Mouse (Mus musculus) heart, embryonic 14.5 days (tissue): Measurements from ENCODE around the gene Mrm3. TPM values are rescaled to one million over a fixed set of nuclear protein-coding genes. Genes with fewer than 3 reads are reported as not detected.
A peak's percentile ranks its signal among the peaks of the same experiment; 100 is the strongest.

Experiments used
- ATAC-seq: fragments of 200-750 bp; cut with Nextera tagmentation; 2 replicates; pipeline ENCODE4 v1.8.0; 2017; ENCODE audit warnings: low read depth, moderate TSS enrichment; ENCODE audit not compliant: insufficient number of reproducible peaks, insufficient read depth, low FRiP score
- H3K27ac ChIP-seq, 2 experiments: fragments of 200-500 bp in 1 of 2; fragments of 300-500 bp in 1 of 2; sonication (generic) in 1 of 2; replicated peaks in 1 of 2; 2 replicates each; pipeline ENCODE4 v1.5.1; 2012 to 2014; ENCODE audit warnings: low read depth in 2 of 2, low read length in 2 of 2, control low read depth in 1 of 2, mild to moderate bottlenecking in 1 of 2, mixed read lengths in 1 of 2; ENCODE audit not compliant: control insufficient read depth in 1 of 2, insufficient read depth in 1 of 2
- H3K27me3 ChIP-seq: fragments of 300-500 bp; sonication (generic); 2 replicates; pipeline ENCODE4 v1.6.1; 2014; ENCODE audit warnings: mild to moderate bottlenecking, low read length, control low read depth; ENCODE audit not compliant: control insufficient read depth, insufficient read depth
- H3K36me3 ChIP-seq: fragments of 300-500 bp; sonication (generic); 2 replicates; pipeline ENCODE4 v1.6.1; 2014; ENCODE audit warnings: mild to moderate bottlenecking, control low read depth, low read length, mixed read lengths; ENCODE audit not compliant: control insufficient read depth, insufficient read depth
- H3K4me1 ChIP-seq, 2 experiments: fragments of 200-500 bp in 1 of 2; fragments of 300-500 bp in 1 of 2; sonication (generic) in 1 of 2; 2 replicates each; pipeline ENCODE4 v1.6.1; 2012 to 2014; ENCODE audit warnings: low read length in 2 of 2, control low read depth in 1 of 2, mixed read lengths in 1 of 2; ENCODE audit not compliant: control insufficient read depth in 2 of 2, insufficient read depth in 2 of 2
- H3K4me2 ChIP-seq: fragments of 300-500 bp; sonication (generic); 2 replicates; pipeline ENCODE4 v1.6.1; 2014; ENCODE audit warnings: mild to moderate bottlenecking, low read length
- H3K4me3 ChIP-seq, 2 experiments: fragments of 200-500 bp in 1 of 2; fragments of 300-500 bp in 1 of 2; sonication (generic) in 1 of 2; 2 replicates each; pipeline ENCODE4 v1.5.1; 2012 to 2014; ENCODE audit warnings: low read length in 2 of 2, mild to moderate bottlenecking in 2 of 2, control low read depth in 1 of 2, low read depth in 1 of 2, moderate library complexity in 1 of 2; ENCODE audit not compliant: control insufficient read depth in 1 of 2, insufficient read depth in 1 of 2
- H3K9ac ChIP-seq: fragments of 300-500 bp; sonication (generic); 2 replicates; pipeline ENCODE4 v1.6.1; 2014; ENCODE audit warnings: mild to moderate bottlenecking, low read length
- H3K9me3 ChIP-seq: fragments of 300-500 bp; sonication (generic); 2 replicates; pipeline ENCODE4 v1.6.1; 2016; ENCODE audit warnings: low read length, control low read depth; ENCODE audit not compliant: control insufficient read depth
- WGBS: fragments of 180-500 bp; shearing (Covaris S2); extraction: QIAGEN DNeasy Blood & Tissue Kit; methylation state at CpG from one replicate; pipeline ENCODE4 v1.1.7; 2014; 5-methylcytosine and 5-hydroxymethylcytosine counted together
- polyA plus RNA-seq: library from polyadenylated mRNA; unstranded; fragments of >200 nt; fragmentation: Nextera tagmentation; extraction: Ambion mirVana; gene quantifications from 2 replicates; pipeline ENCODE4 v1.2.1, GENCODE M21; 2014

Mrm3 gene
- polyA plus RNA-seq, 1 experiment from 2014 or later = 21.8 TPM

DNA sequence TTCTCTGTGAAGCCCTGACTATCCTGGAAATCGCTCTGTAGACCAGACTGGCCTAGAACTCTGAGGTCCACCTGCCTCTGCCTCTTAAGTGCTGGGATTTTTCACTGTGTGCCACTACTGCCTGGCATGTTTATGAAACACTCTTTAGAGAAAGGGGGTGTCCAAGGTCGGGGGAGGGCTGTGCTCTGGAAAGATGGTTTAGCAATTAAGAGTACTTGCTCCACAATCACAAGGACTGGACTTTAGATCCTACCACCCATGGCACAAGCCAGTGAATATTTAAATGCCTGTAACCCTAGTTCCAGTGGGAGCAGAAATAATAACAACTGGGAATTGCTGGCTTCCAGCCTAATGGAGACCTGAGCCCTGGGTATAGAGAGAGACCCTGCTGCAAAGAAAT, 36.5 kb downstream of the Mrm3 start:
- no peak for ATAC-seq
- H3K27ac ChIP-seq = no peak overlapping the region
- H3K9ac ChIP-seq = no peak overlapping the region
- H3K4me1 ChIP-seq = no peaks in the 10 kb centered on the region
- H3K36me3 ChIP-seq = 0 out of 2 replicates have a peak, but pooled peaks cover 3% of the 10 kb centered on the region
- WGBS = 52% methylated on average over 2 of the region's 2 CpGs
- H3K27me3 ChIP-seq = no peaks in the 10 kb centered on the region
- no peak overlapping the region for H3K4me3 ChIP-seq
- H3K9me3 ChIP-seq = no peaks in the 10 kb centered on the region
- H3K4me2 ChIP-seq = no peak overlapping the region

DNA sequence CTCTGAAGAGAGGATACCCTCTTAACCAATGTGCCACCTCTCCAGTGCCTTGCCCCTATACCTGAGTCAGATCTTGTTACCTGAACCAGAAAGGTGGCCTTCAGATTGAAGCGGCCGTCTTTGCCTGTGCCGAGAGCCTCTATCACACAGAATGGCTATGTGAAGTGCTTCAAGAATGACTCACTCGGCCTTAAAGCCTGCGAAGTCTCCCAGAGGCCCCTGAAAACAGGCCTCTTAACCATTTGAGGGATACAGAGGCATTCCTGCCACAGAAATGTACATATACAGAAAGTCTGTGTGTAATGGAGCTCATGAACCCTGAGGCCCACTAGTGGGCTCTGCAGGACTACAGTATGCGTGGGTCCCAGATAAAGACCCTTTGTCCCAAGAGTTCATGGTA, 40.3 kb downstream of the Mrm3 start:
- H3K4me2 ChIP-seq = no peak overlapping the region
- H3K9me3 ChIP-seq = no peaks in the 10 kb centered on the region
- no peaks in the 10 kb centered on the region for H3K36me3 ChIP-seq
- 68% methylated on average over 6 of the region's 6 CpGs for WGBS
- H3K9ac ChIP-seq = no peak overlapping the region
- peaks cover 15 to 21% of the 10 kb centered on the region in 2 experiments for H3K4me1 ChIP-seq
- no peaks in the 10 kb centered on the region for H3K27me3 ChIP-seq
- no peak for ATAC-seq
- H3K4me3 ChIP-seq = no peak overlapping the region
- no peak overlapping the region for H3K27ac ChIP-seq

GRCm38 (mm10) chr11:76285431-76286075, 42.0 kb downstream of the Mrm3 start:
- Histone ChIP-seq H3K9me3 (no peaks in the 10 kb centered on the region), H3K4me2 (no peak overlapping the region), H3K27ac (no peak overlapping the region; a peak in 1 of 4 replicates), H3K36me3 (no peaks in the 10 kb centered on the region), H3K9ac (no peak overlapping the region), H3K4me3 (no peak overlapping the region), H3K27me3 (no peaks in the 10 kb centered on the region), H3K4me1 (peaks cover 18 to 21% of the 10 kb centered on the region in 2 experiments)
- 51% methylated on average over 7 of the region's 7 CpGs for WGBS
- ATAC-seq = no peak

DNA sequence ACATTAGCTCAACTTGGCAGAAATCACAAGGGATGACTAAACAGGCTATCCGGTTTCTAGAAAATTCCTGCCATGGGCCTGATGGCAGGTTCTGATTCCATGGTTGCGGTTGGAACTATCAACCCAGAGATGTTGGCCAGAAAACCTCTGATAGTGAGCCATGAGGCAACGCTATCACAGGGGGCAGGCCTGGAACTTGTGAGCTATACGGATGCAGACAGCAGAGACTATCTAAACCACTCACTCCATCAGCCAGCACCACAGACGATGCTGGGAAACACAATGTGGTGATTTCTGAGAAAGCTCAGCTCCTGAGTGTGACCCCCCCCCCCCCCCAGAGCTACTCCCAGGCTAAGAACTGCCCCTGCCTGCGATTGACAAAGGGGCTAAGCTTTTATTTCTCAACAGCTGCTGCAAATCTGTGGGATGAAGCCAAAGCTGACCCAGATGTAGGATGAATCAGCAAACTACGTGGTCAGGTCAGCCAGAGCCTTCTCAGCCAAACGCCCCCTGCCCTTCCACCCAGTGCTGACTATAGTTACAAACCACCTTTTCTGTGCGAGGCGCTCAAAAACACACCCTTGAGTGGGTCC, 43.1 kb downstream of the Mrm3 start:
- peaks cover 19 to 21% of the 10 kb centered on the region in 2 experiments for H3K4me1 ChIP-seq
- H3K27me3 ChIP-seq = no peaks in the 10 kb centered on the region
- peak overlapping the region in 1 of 2 experiments; percentile 9; a peak in 1 of 4 replicates for H3K27ac ChIP-seq
- H3K36me3 ChIP-seq = no peaks in the 10 kb centered on the region
- peak overlapping the region; percentile 25; the same call in 1 of the 2 replicates for H3K9ac ChIP-seq
- no peak overlapping the region for H3K4me3 ChIP-seq
- 39% methylated on average over 10 of the region's 10 CpGs for WGBS
- peak; percentile 47; the same call in 1 of the 2 replicates for ATAC-seq
- no peak overlapping the region for H3K4me2 ChIP-seq
- no peaks in the 10 kb centered on the region for H3K9me3 ChIP-seq

DNA sequence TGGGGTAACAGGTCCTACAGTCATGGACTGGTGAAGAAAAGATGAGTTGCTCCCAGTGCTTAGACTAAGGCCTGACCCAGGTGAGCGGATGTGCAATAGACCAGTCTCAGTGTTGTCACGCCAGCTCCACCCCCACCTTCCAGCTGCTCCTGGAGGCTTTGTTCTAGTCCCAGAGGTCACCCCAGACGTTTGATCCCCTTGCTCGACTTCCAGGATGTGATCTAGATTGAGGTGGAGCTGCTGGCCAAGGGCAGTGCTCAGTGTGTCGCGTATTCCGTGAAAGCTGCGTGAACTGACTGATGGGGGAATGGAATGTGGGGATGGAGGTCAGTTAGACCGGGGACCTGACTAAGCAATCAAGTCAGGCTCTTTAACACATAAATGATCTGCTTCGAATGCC, 43.8 kb downstream of the Mrm3 start:
- Histone ChIP-seq H3K9ac (no peak overlapping the region), H3K4me3 (no peak overlapping the region), H3K27me3 (no peaks in the 10 kb centered on the region), H3K4me1 (peaks cover 25 to 28% of the 10 kb centered on the region in 2 experiments), H3K27ac (0 out of 4 replicates have a peak overlapping the region, but pooled peaks of 1 of the 2 experiments have one; percentile 9), H3K4me2 (no peak overlapping the region), H3K36me3 (no peaks in the 10 kb centered on the region), H3K9me3 (no peaks in the 10 kb centered on the region)
- 50% methylated on average over 10 of the region's 10 CpGs for WGBS
- ATAC-seq = no peak

- Histone ChIP-seq H3K9me3 (no peaks in the 10 kb centered on the region), H3K36me3 (no peaks in the 10 kb centered on the region), H3K4me3 (no peak overlapping the region), H3K27me3 (no peaks in the 10 kb centered on the region), H3K4me2 (no peak overlapping the region), H3K4me1 (peaks cover 34 to 37% of the 10 kb centered on the region in 2 experiments), H3K27ac (no peak overlapping the region), H3K9ac (no peak overlapping the region)
- WGBS = 90% methylated on average over 6 of the region's 6 CpGs
- ATAC-seq = no peak
These were observed 45.1 kb downstream of the Mrm3 start for GRCm38 (mm10) chr11:76288645-76289044.

GRCm38 (mm10) chr11:76290367-76290766, 46.9 kb downstream of the Mrm3 start:
- WGBS = 58% methylated on average over 11 of the region's 11 CpGs
- Histone ChIP-seq H3K9me3 (no peaks in the 10 kb centered on the region), H3K4me3 (no peak overlapping the region), H3K27ac (no peak overlapping the region), H3K36me3 (no peaks in the 10 kb centered on the region), H3K9ac (no peak overlapping the region), H3K4me1 (peaks cover 39 to 45% of the 10 kb centered on the region in 2 experiments), H3K4me2 (no peak overlapping the region), H3K27me3 (no peaks in the 10 kb centered on the region)
- no peak for ATAC-seq
